Mouse (Mus musculus) small intestine, adult 2 months (tissue): ENCODE measurements around the gene Hdac9.

ENCODE experiments used
- CTCF ChIP-seq: fragments of 200-500 bp; IDR thresholded peaks from 2 replicates; pipeline ENCODE4 v1.5.1; 2012; ENCODE audit warnings: low read depth, mild to moderate bottlenecking, control low read depth, inconsistent platforms, low read length, moderate library complexity, mixed read lengths; ENCODE audit not compliant: insufficient replicate concordance, insufficient read length; ENCODE audit errors: extremely low read depth
- POLR2A ChIP-seq: fragments of 200-500 bp; IDR thresholded peaks from 2 replicates; pipeline ENCODE4 v1.6.1; 2012; ENCODE audit warnings: low read depth, mild to moderate bottlenecking, control low read depth, inconsistent platforms, low read length, moderate library complexity

GRCm38 (mm10) chr12:34680576-34680975 lies 236.3 kb downstream of the Hdac9 start:
- TF ChIP-seq CTCF, result no peak
- no peak for TF ChIP-seq POLR2A
